Mouse (Mus musculus) intestine, embryonic 16.5 days (tissue): ENCODE measurements around the gene Gm10197. TPM values are rescaled to one million over a fixed set of nuclear protein-coding genes. Genes with fewer than 3 reads are reported as not detected.

Experiments used
- ATAC-seq: fragments of 200-750 bp; cut with Nextera tagmentation; 2 replicates; pipeline ENCODE4 v1.8.0; 2017; ENCODE audit warnings: moderate TSS enrichment, moderate library complexity
- H3K27ac ChIP-seq: fragments of 300-500 bp; sonication (generic); 2 replicates; pipeline ENCODE4 v1.5.1; 2014; ENCODE audit warnings: mild to moderate bottlenecking, low read length
- H3K27me3 ChIP-seq: fragments of 300-500 bp; sonication (generic); replicated peaks from 2 replicates; pipeline ENCODE4 v1.6.1; 2014; ENCODE audit warnings: low read length, control low read depth, mixed read lengths; ENCODE audit not compliant: control insufficient read depth, insufficient read depth
- H3K36me3 ChIP-seq: fragments of 300-500 bp; sonication (generic); 2 replicates; pipeline ENCODE4 v1.6.1; 2014; ENCODE audit warnings: low read length, control low read depth; ENCODE audit not compliant: control insufficient read depth, insufficient read depth
- H3K4me1 ChIP-seq: fragments of 300-500 bp; sonication (generic); 2 replicates; pipeline ENCODE4 v1.6.1; 2014; ENCODE audit warnings: low read length, control low read depth, mixed read lengths; ENCODE audit not compliant: control insufficient read depth, insufficient read depth
- H3K4me2 ChIP-seq: fragments of 300-500 bp; sonication (generic); 2 replicates; pipeline ENCODE4 v1.6.1; 2014; ENCODE audit warnings: low read depth, low read length, control low read depth
- H3K4me3 ChIP-seq: fragments of 300-500 bp; sonication (generic); 2 replicates; pipeline ENCODE4 v1.5.1; 2014; ENCODE audit warnings: mild to moderate bottlenecking, low read length
- H3K9ac ChIP-seq: fragments of 300-500 bp; sonication (generic); 2 replicates; pipeline ENCODE4 v1.6.1; 2014; ENCODE audit warnings: low read depth, low read length
- H3K9me3 ChIP-seq: fragments of 300-500 bp; sonication (generic); 2 replicates; pipeline ENCODE4 v1.6.1; 2016; ENCODE audit warnings: low read length, control low read depth; ENCODE audit not compliant: control insufficient read depth
- WGBS: fragments of 180-500 bp; shearing (Covaris S2); extraction: QIAGEN DNeasy Blood & Tissue Kit; methylation state at CpG from one replicate; pipeline ENCODE4 v1.1.7; 2014; 5-methylcytosine and 5-hydroxymethylcytosine counted together
- polyA plus RNA-seq: library from polyadenylated mRNA; unstranded; fragments of >200 nt; fragmentation: Nextera tagmentation; extraction: Ambion mirVana; gene quantifications from 2 replicates; pipeline ENCODE4 v1.2.1, GENCODE M21; 2015

The Gm10197 gene
- polyA plus RNA-seq, 1 experiment from 2014 or later: not detected

DNA sequence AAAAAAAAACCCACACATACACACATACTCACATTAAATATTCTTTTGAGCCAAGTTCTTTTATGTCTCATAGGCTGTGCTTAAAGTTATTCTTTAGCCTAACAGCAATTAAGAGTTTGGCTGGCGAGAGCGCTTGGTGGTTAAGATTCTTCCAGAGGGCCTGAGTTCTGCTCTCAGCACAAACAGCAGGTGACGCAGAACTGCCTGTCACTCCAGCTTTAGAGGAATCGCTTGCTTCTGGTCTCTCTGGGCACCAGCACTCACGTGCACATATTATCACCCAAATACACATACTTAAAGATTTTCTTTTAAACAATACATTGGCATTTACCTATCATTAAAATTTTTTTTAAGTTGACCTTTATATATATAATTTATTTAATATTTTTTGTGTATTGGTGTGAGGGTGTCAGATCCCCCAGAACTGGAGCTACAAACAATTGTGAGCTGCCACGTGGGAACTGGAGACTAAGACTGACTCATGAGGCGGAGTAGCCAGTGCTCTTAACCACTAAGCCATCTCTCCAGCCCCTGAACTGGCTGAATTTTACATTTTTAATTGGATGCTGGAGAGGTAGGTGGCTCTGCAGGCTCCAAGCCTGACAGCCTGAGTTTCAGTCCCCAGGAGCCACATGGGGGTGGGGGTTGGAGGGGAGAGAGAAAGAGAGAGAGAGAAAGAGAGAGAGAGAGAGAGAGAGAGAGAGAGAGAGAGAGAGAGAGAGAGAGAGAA is 17.1 kb downstream of the Gm10197 start:
- no peaks in the 10 kb centered on the region for H3K4me1 ChIP-seq
- H3K9ac ChIP-seq: no peak overlapping the region
- ATAC-seq: no peak
- no peaks in the 10 kb centered on the region for H3K27me3 ChIP-seq
- no peaks in the 10 kb centered on the region; the same call in 1 of the 2 replicates for H3K36me3 ChIP-seq
- 76% methylated on average over 7 of the region's 7 CpGs for WGBS
- no peak overlapping the region for H3K4me3 ChIP-seq
- H3K27ac ChIP-seq: no peak overlapping the region
- H3K9me3 ChIP-seq: no peaks in the 10 kb centered on the region
- no peak overlapping the region for H3K4me2 ChIP-seq

- Histone ChIP-seq H3K4me2 (no peak overlapping the region), H3K9ac (no peak overlapping the region), H3K27ac (no peak overlapping the region), H3K36me3 (no peaks in the 10 kb centered on the region; the same call in 1 of the 2 replicates), H3K4me3 (no peak overlapping the region), H3K9me3 (no peaks in the 10 kb centered on the region), H3K27me3 (no peaks in the 10 kb centered on the region), H3K4me1 (no peaks in the 10 kb centered on the region)
- ATAC-seq: no peak
- 89% methylated on average over 7 of the region's 7 CpGs for WGBS
Measured at GRCm38 (mm10) chr19:53353864-53354263, 17.7 kb downstream of the Gm10197 start.

DNA sequence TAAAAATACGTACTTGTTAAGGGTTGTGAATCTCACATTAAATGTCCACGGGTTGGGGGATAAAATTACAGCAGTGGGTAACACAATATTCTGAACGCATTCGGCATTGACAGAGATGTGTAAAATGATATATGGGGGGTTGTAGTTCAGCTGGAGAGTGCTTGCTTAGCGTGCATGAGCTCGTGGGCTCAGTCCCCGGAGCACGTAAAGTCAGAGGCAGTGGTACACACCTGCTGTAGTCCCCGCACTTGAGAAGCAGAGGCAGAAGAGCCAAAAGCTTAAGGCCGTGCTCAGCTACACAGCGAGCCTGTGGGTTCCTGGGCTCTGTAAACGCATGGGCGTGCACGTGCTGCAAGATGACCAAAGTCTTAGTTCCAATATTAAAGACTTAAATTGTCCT is 25.8 kb downstream of the Gm10197 start:
- Histone ChIP-seq H3K4me3 (no peak overlapping the region), H3K36me3 (no peaks in the 10 kb centered on the region), H3K4me2 (no peak overlapping the region), H3K9me3 (no peaks in the 10 kb centered on the region), H3K27ac (no peak overlapping the region), H3K4me1 (0 out of 2 replicates have a peak, but pooled peaks cover 3% of the 10 kb centered on the region), H3K9ac (no peak overlapping the region), H3K27me3 (no peaks in the 10 kb centered on the region)
- WGBS: 80% methylated on average over 14 of the region's 14 CpGs
- ATAC-seq: no peak

- Histone ChIP-seq H3K27ac (no peak overlapping the region), H3K36me3 (no peaks in the 10 kb centered on the region), H3K4me2 (no peak overlapping the region), H3K4me1 (0 out of 2 replicates have a peak, but pooled peaks cover 3% of the 10 kb centered on the region), H3K9ac (no peak overlapping the region), H3K9me3 (no peaks in the 10 kb centered on the region), H3K4me3 (no peak overlapping the region), H3K27me3 (no peaks in the 10 kb centered on the region)
- WGBS: 77% methylated on average over 16 of the region's 16 CpGs
- 0 out of 2 replicates have a peak, but pooled peaks have one; percentile 17 for ATAC-seq
Measured at GRCm38 (mm10) chr19:53344062-53344461, 27.5 kb downstream of the Gm10197 start.

GRCm38 (mm10) chr19:53343174-53343881 is 28.2 kb downstream of the Gm10197 start:
- H3K4me2 ChIP-seq: no peak overlapping the region
- WGBS: 85% methylated on average over 13 of the region's 13 CpGs
- no peak overlapping the region for H3K9ac ChIP-seq
- no peak overlapping the region for H3K4me3 ChIP-seq
- ATAC-seq: no peak
- H3K36me3 ChIP-seq: no peaks in the 10 kb centered on the region
- 0 out of 2 replicates have a peak, but pooled peaks cover 3% of the 10 kb centered on the region for H3K4me1 ChIP-seq
- H3K27me3 ChIP-seq: no peaks in the 10 kb centered on the region
- no peak overlapping the region for H3K27ac ChIP-seq
- no peaks in the 10 kb centered on the region for H3K9me3 ChIP-seq

DNA sequence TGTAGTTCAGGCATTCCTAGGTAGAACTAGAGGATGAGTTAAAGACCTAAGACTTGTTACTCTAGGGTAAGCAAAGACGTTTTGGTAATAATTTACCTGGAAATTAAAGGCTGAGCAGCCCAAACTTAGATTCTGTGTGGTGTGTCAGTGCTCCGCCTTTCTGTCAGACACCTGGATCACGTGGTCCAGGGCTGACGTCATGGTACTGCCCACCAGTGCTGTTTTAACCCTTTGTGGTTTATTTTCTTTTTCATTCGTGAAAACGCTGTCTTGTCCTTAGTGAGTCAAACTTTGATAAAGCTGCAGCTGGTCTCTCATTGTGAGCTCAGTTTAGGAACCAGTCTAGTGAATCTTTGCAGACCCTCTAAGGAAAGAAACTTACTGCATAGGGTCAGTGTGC is 31.1 kb downstream of the Gm10197 start:
- H3K36me3 ChIP-seq: peaks cover 6% of the 10 kb centered on the region
- H3K4me1 ChIP-seq: 0 out of 2 replicates have a peak, but pooled peaks cover 3% of the 10 kb centered on the region
- 22% methylated on average over 6 of the region's 6 CpGs for WGBS
- H3K27me3 ChIP-seq: no peaks in the 10 kb centered on the region
- ATAC-seq: peak; percentile 55
- H3K9me3 ChIP-seq: no peaks in the 10 kb centered on the region
- H3K4me2 ChIP-seq: no peak overlapping the region
- no peak overlapping the region for H3K4me3 ChIP-seq
- H3K9ac ChIP-seq: no peak overlapping the region
- no peak overlapping the region for H3K27ac ChIP-seq

DNA sequence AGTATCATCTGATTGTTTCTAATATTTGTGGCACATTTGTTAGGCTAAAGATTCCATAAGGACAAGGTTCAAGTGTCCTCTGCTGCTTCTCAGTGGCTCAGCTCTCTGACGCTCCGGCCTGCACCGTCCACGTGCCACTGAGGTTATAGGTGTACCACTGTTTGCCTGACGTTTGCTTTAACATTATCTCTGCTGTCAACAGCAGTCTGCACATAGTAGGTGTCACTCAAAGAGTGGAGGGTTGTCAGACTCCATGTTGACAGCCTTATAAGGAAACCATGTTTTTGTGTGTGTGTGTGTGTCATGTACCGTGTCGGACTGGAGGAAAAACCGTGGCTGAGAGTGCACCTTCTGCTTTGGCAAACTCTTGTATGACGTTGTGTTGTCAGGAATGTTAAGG is 36.3 kb downstream of the Gm10197 start:
- H3K27ac ChIP-seq: no peak overlapping the region
- H3K4me3 ChIP-seq: no peak overlapping the region
- peaks cover 5% of the 10 kb centered on the region for H3K4me1 ChIP-seq
- H3K9me3 ChIP-seq: no peaks in the 10 kb centered on the region
- no peaks in the 10 kb centered on the region for H3K27me3 ChIP-seq
- H3K36me3 ChIP-seq: peaks cover 15% of the 10 kb centered on the region
- no peak for ATAC-seq
- 92% methylated on average over 9 of the region's 9 CpGs for WGBS
- H3K4me2 ChIP-seq: no peak overlapping the region
- H3K9ac ChIP-seq: no peak overlapping the region

- ATAC-seq: no peak
- no peak overlapping the region for H3K27ac ChIP-seq
- no peaks in the 10 kb centered on the region for H3K27me3 ChIP-seq
- H3K4me1 ChIP-seq: peaks cover 5% of the 10 kb centered on the region
- no peak overlapping the region for H3K9ac ChIP-seq
- H3K4me3 ChIP-seq: no peak overlapping the region
- H3K4me2 ChIP-seq: no peak overlapping the region
- 89% methylated on average over 6 of the region's 6 CpGs for WGBS
- H3K9me3 ChIP-seq: no peaks in the 10 kb centered on the region
- peaks cover 15% of the 10 kb centered on the region for H3K36me3 ChIP-seq
Measured at GRCm38 (mm10) chr19:53333730-53334129, 37.8 kb downstream of the Gm10197 start.

DNA sequence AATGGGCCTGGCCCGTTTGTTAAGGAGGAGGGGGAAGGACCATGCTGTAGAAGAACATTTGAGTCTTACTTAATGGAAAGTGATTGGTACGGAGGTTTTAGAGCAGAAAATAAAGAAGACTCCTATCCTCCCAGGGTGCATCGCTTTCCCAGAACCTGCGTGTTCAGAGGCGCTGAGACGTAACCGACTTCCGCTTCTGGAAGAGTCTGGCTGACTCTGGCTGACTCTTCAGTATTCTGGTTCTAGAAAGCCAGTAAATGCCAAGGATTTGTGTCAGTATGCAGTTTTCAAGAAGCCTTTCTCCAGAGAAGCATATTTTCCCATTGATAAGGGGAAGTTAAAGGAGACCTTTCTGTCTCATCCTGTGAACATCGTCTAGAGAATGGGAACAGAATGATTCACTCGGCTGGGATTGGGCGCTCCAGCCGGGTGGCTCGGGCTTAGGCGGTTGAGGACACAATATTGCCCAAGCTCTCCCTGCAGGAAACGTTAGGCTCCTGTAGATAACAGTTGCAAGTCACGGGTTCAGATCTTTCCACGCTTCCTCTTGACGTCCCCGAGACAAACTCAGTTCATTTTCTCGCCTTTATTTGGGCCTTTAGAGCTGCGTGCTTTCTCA is 39.6 kb downstream of the Gm10197 start:
- Histone ChIP-seq H3K27ac (no peak overlapping the region), H3K9me3 (no peaks in the 10 kb centered on the region), H3K4me3 (no peak overlapping the region), H3K27me3 (no peaks in the 10 kb centered on the region), H3K4me1 (peaks cover 5% of the 10 kb centered on the region), H3K9ac (no peak overlapping the region), H3K4me2 (no peak overlapping the region), H3K36me3 (peaks cover 10% of the 10 kb centered on the region)
- WGBS: 90% methylated on average over 21 of the region's 21 CpGs
- ATAC-seq: no peak
